Mouse (Mus musculus) right cerebral cortex, postnatal 4 days (tissue): ENCODE results near the gene Litaf.
"Not testable (repeated sequence)": the region's sequence is repeated elsewhere in the genome, so short reads cannot be mapped to it uniquely, and the experiment has no call there.

Experiments
- DNase-seq: peaks from one replicate; pipeline ENCODE4 v3.0.0-alpha.2; 2022

The Litaf gene

DNA sequence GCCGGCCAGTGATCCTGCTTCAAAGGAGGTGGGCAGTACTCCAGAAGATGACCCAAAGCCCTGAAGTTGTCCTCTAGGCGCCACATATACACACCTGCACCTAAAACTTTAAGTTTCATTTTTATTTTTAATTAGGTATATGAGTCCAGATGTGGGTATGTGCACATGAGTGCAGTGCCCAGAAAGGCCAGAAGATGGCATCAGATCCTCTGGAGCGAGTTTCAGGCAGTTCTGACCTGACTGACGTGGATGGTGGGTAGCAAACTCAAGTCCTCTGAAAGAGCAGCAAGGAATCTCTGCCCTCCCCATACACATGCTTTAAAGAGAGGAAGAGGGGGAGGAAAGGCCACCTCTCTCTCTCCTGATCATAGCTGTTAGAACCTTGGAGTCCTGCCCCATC, 76.1 kb downstream of the Litaf start:
- no peak for DNase-seq

- DNase-seq: no peak
Observed at GRCm38 (mm10) chr16:10989361-10989760, 76.6 kb downstream of the Litaf start.

DNA sequence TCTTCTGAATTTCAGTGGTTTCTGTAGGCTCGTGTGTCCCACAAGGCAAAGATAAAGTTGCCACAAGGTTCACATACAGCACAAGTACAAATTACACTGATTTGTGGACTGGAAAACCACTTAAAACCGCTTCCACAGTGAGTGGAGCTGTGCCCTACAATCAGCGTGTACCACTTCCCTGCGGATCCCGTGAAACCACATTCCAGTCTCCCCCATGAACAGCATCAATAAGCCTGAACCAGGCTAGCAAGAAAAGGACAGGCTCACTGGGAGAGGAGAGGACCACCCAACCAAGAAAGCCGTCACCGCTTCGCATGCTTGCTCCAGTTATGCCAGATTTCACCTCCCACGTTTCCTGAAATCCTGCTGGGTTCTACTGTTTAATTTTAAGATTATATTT, 77.7 kb downstream of the Litaf start:
- DNase-seq: no peak

DNA sequence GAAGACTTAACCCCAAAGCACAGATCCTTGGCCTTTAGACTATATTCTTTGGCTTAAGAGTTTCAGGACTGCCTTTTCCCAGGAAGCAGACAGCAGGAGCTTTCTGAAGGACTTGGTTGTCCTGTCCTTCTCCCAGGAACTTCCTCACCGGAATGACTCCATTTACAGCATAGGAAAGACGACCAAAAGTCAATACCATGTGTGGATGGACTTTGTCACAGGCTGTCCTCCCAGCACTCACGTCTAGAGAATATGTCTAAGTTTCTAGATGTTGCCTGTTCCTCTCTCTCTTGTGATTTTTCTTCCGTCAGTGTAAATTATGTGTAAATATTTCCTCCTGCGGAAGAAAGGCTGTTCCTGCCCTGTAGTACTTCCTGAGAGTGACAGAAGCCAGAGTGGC, 81.4 kb downstream of the Litaf start:
- no peak for DNase-seq

- no peak for DNase-seq
Observed at GRCm38 (mm10) chr16:10981493-10982070, 84.4 kb downstream of the Litaf start.

GRCm38 (mm10) chr16:10979064-10979803, 86.7 kb downstream of the Litaf start:
- DNase-seq: no peak

- no peak for DNase-seq
Observed at GRCm38 (mm10) chr16:10977877-10978276, 88.1 kb downstream of the Litaf start.

DNA sequence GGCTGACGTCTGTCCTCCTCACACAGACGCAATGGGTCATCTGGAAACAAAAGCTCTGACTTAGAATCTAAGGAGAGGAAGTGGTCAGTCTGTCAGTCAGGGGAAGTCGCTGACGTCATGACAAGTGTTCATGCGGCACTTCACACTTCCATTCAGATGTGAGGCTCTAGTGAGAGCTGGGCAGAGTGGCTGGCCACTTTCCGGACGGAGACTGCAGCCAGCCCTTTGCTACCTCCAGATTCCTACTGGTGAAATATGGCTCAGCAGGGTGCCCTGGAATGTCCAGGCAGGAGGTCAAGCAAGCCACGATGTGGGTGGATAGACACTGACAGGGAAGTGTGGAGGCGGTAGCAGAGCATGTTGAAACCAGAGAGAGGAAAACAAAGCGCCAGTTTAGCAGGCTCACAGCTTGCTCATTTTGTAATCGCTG, 89.7 kb downstream of the Litaf start:
- no peak for DNase-seq

- no peak for DNase-seq
Observed at GRCm38 (mm10) chr16:10974939-10975338, 91.0 kb downstream of the Litaf start.

DNA sequence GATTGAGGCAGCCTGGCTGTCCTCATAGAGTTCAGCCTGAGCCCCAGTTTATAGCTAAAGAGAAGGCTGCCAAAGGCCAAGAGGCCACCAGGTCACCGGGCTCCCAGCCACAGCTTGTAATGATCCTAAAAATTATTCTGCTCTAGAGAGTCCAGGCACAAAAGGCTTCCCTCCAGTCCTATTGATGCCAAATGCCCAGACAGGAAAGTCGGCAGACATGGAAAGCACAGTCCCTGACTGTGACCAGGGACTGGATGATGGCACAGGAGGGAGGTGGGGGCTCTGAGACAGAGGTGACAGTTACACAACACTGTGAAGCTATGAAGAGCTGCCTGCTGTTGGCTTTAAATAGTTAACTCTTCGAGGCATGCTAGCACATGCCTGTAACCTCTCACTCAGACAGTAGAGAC, 91.9 kb downstream of the Litaf start:
- peak; percentile 33 for DNase-seq

DNA sequence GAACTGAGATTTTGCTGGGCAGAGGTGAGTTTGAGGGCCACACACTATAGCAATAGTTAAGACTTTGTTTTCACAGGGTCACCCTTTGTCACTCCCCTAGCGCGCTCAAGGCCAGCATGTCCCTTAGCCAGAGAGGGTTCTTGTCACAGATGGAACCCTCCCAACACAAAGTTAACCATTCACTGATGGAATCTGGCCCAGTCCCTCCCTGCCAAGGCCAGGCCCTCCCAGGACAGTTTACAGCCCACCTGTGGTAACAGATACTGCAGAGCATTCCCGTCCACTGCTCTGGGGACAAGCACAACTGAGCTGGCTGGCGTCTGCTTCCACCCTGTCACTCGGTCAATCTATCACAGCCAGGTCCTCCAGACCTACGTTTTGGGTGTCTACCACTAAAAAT, 93.7 kb downstream of the Litaf start:
- DNase-seq: no peak

GRCm38 (mm10) chr16:10969944-10970343, 96.0 kb downstream of the Litaf start:
- DNase-seq: not testable (repeated sequence)

DNA sequence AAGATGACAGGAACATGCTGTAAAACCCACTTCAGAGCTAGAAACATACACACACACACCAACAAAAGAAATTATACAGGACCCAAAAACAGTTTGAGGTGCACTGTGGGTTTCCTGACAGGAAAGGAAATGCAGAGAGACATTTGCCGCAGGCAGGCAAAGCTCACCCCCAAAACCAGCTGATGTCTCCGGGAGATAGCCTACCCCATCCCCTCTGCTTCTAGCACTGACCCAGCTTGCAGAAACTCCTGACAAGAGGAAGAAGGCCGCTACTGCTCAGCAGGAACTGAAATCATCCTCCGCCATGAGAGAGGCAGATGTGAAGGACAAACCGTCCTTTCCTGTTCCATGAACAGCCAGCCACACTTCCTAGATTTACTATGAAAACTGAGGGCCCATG, 96.6 kb downstream of the Litaf start:
- no peak for DNase-seq

- no peak for DNase-seq
Observed at GRCm38 (mm10) chr16:10968299-10968698, 97.7 kb downstream of the Litaf start.

- DNase-seq: no peak
Observed at GRCm38 (mm10) chr16:10967756-10968155, 98.2 kb downstream of the Litaf start.

- DNase-seq: no peak
Observed at GRCm38 (mm10) chr16:10967013-10967412, 98.9 kb downstream of the Litaf start.

- DNase-seq: no peak
Observed at GRCm38 (mm10) chr16:10965034-10965433, 100.9 kb downstream of the Litaf start.

GRCm38 (mm10) chr16:10960916-10961315, 105.0 kb downstream of the Litaf start:
- DNase-seq: no peak

GRCm38 (mm10) chr16:10958763-10959440, 107.1 kb downstream of the Litaf start:
- peak; percentile 62 for DNase-seq

DNA sequence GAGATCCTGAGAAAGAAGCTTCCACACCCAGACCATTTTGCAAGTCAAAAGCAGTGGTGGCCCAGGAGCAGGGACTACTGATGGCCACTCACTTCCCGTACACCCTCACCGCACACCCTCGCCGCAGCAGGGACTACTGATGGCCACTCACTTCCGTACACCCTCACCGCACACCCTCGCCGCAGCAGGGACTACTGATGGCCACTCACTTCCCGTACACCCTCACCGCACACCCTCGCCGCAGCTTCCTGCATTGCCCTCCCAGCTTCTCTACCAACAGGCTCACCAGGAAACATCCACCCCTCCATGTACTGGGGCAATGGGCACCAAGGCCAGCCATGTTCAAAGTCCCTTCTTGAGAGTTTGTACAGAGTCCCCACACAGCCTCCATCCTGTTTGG, 107.7 kb downstream of the Litaf start:
- DNase-seq: not testable (repeated sequence)

- no peak for DNase-seq
Observed at GRCm38 (mm10) chr16:10957794-10958193, 108.2 kb downstream of the Litaf start.

DNA sequence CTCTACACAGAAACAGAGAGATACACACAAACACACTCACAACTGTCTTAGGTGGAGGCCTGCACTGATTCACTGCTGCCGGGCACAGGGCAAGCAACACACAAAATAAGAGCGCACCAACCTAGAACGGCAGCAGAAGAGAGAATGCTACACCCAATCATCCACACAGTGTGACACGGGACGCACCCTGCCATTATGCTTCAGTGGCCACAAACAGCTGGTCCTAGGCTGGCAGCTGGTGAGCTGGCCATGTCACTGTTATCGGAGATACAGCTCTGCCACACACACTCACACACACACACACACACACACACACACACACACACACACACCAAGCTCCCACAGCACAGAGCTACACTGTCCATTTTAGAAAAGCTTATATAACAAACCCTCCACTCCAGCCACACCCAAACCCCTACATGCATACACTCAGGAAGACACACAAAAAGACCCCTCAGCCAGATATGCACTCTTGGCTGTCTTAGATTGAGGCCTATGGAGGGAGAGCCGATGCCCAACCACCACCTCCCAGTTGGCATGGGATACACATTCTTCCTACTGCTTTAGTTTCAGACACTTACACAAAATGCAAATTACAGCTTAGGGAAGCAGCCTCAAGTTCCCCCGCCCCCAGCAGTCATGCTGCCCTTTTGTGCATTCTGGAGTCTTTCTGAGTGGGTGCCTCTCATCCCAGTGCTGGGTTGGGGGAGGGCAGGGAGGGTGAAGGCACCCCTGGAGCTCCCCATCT, 108.8 kb downstream of the Litaf start:
- DNase-seq: no peak

DNA sequence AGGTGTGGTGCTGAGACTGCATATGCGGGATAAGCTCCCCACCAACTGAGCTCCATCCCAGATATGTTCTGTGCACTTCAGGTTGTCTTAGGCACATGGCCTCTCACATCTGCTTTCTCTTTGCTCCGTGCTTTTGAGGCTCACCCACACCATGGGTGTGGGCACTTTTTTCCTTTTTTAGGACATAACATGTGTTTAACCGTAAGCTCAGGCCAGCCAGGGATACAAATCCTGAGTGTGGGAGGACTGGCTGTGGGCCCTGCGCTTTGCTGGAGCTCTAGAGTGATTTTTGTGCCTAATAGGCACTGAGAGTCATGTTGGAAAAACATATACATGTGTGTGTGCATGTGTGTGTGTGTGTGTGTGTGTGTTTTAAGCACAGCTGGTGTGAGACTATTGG, 110.9 kb downstream of the Litaf start:
- no peak for DNase-seq
